Mouse (Mus musculus): ENCODE data around the gene Ifitm3.

DNA sequence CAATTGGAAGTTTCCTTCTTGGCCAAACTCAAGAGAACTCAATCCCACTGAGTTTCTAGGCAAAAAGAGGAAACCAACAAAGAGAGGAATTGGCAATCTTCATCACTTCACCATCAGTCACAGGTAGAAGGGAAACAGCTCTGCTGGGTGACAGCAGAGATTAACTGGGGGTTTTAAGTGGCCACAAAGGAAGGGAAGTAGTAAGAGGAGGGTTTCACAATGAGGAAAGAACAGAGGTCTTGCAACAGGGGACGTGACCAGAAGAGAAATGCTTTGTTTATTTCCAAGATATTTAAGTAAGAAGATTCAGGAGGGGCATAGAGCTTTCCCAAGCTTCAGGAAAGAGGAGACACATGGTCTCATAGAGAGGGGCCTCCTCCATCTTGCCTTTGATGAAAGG, 12.8 kb downstream of the Ifitm3 start:
- TF ChIP-seq EP300 (IDR thresholded peaks at IDR 0.05; ENCODE audit: low read length) (peak; percentile 56), CTCF (conservative IDR thresholded peaks at IDR 0.05 in 1 of 2, IDR thresholded peaks at IDR 0.05 in 1 of 2; ENCODE audit: low read depth in 2 of 2, low read length in 2 of 2) (no peak), POLR2AphosphoS2 (IDR thresholded peaks at IDR 0.05; ENCODE audit: low read depth, low read length) (no peak), CHD2 (IDR thresholded peaks at IDR 0.05; ENCODE audit: low read length) (no peak), ELF1 (IDR thresholded peaks at IDR 0.05; ENCODE audit: low read depth, low read length) (no peak)
